Mouse (Mus musculus) neural tube, embryonic 14.5 days (tissue): Measurements from ENCODE around the gene Myom3. TPM values are rescaled to one million over a fixed set of nuclear protein-coding genes. Genes with fewer than 3 reads are reported as not detected.

ENCODE experiments used
- ATAC-seq: fragments of 200-750 bp; cut with Nextera tagmentation; 2 replicates; pipeline ENCODE4 v1.8.0; 2017; ENCODE audit warnings: low read depth, mild to moderate bottlenecking, moderate TSS enrichment, moderate library complexity
- H3K27ac ChIP-seq: fragments of 300-500 bp; sonication (generic); 2 replicates; pipeline ENCODE4 v1.5.1; 2014; ENCODE audit warnings: low read depth, mild to moderate bottlenecking, control low read depth, low read length, moderate library complexity, mixed read lengths
- H3K27me3 ChIP-seq: fragments of 300-500 bp; sonication (generic); 2 replicates; pipeline ENCODE4 v1.6.1; 2014; ENCODE audit warnings: low read length; ENCODE audit not compliant: control insufficient read depth, insufficient read depth
- H3K36me3 ChIP-seq: fragments of 300-500 bp; sonication (generic); 2 replicates; pipeline ENCODE4 v1.6.1; 2014; ENCODE audit warnings: low read length, mixed read lengths; ENCODE audit not compliant: control insufficient read depth, insufficient read depth
- H3K4me1 ChIP-seq: fragments of 300-500 bp; sonication (generic); 2 replicates; pipeline ENCODE4 v1.6.1; 2014; ENCODE audit warnings: low read length; ENCODE audit not compliant: control insufficient read depth, insufficient read depth
- H3K4me2 ChIP-seq: fragments of 300-500 bp; sonication (generic); 2 replicates; pipeline ENCODE4 v1.6.1; 2014; ENCODE audit warnings: mild to moderate bottlenecking, low read depth, low read length, control low read depth
- H3K4me3 ChIP-seq: fragments of 300-500 bp; sonication (generic); 2 replicates; pipeline ENCODE4 v1.5.1; 2014; ENCODE audit warnings: low read depth, low read length, control low read depth, mixed read lengths
- H3K9ac ChIP-seq: fragments of 300-500 bp; sonication (generic); replicated peaks from 2 replicates; pipeline ENCODE4 v1.6.1; 2014; ENCODE audit warnings: low read depth, mild to moderate bottlenecking, control low read depth, low read length, mixed read lengths
- H3K9me3 ChIP-seq: fragments of 300-500 bp; sonication (generic); 2 replicates; pipeline ENCODE4 v1.6.1; 2016; ENCODE audit warnings: low read length; ENCODE audit not compliant: control insufficient read depth
- WGBS: fragments of 180-500 bp; shearing (Covaris S2); extraction: QIAGEN DNeasy Blood & Tissue Kit; methylation state at CpG from one replicate; pipeline ENCODE4 v1.1.7; 2014; 5-methylcytosine and 5-hydroxymethylcytosine counted together
- polyA plus RNA-seq: library from polyadenylated mRNA; unstranded; fragments of >200 nt; fragmentation: Nextera tagmentation; extraction: Ambion mirVana; gene quantifications from 2 replicates; pipeline ENCODE4 v1.2.1, GENCODE M21; 2014

Myom3 gene
- polyA plus RNA-seq, 1 experiment from 2014 or later: 0.08 TPM

DNA sequence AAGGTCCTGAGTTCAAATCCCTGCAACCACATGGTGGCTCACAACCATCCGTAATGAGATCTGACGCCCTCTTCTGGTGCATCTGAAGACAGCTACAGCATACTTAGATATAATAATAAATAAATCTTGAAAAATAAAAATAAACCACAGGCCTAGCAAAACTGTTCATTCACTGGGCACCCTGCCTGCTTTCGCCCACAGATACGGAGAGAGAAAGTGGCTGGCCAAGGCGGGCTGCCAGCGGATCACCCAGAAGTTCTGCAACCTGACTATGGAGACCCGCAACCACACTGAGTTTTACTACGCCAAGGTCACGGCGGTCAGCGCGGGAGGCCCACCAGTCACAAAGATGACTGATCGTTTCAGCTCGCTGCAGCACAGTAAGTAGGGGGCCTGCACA lies 25.6 kb upstream of the Myom3 start:
- no peak for ATAC-seq
- no peaks in the 10 kb centered on the region for H3K9me3 ChIP-seq
- H3K27me3 ChIP-seq: no peaks in the 10 kb centered on the region
- H3K4me1 ChIP-seq: no peaks in the 10 kb centered on the region
- no peak overlapping the region for H3K4me3 ChIP-seq
- 98% methylated on average over 14 of the region's 14 CpGs for WGBS
- no peak overlapping the region for H3K4me2 ChIP-seq
- H3K36me3 ChIP-seq: no peaks in the 10 kb centered on the region
- no peak overlapping the region for H3K9ac ChIP-seq
- H3K27ac ChIP-seq: no peak overlapping the region

DNA sequence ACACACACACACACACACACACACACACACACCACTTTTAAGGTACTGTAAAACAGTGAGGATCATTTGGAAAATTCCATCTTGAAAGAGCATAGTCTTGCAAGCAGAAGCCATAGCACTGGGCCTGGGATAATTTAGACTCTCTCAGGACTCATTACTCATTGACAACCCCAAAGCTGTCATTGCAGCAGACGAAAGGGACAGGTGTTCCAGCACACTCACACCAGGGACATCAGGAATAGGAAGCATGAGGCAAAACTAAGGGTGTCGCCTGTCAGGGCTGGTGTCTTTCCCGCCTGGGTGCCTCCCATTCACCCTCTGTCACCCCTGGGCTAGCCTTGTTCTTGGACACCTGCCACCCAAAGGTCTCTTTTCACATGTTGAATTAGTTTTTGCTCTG lies 22.6 kb upstream of the Myom3 start:
- no peak overlapping the region for H3K9ac ChIP-seq
- H3K4me1 ChIP-seq: no peaks in the 10 kb centered on the region
- no peaks in the 10 kb centered on the region for H3K9me3 ChIP-seq
- H3K36me3 ChIP-seq: no peaks in the 10 kb centered on the region
- ATAC-seq: no peak
- H3K27ac ChIP-seq: no peak overlapping the region
- H3K27me3 ChIP-seq: no peaks in the 10 kb centered on the region
- no peak overlapping the region for H3K4me3 ChIP-seq
- WGBS: 67% methylated on average over 3 of the region's 3 CpGs
- no peak overlapping the region for H3K4me2 ChIP-seq

DNA sequence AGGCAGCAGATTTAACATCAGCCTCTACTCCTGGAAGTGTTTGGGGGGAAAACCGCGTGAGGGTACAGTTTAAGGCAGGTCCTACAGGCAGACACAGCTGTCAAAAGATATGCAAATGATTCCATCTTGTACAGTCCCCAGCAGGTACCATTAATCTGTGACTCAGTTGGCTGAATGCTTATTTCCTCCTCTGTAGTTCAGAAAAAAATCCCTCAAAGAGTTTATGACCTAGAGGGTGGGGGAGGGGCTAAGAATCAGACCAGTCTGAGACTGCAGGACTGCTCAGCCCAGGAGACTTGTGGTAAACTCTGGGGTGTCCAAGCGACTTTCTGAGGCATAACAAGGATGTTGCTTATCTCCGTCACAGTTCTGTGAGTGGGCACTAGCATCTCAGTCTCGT lies 21.3 kb upstream of the Myom3 start:
- no peaks in the 10 kb centered on the region for H3K36me3 ChIP-seq
- no peak for ATAC-seq

DNA sequence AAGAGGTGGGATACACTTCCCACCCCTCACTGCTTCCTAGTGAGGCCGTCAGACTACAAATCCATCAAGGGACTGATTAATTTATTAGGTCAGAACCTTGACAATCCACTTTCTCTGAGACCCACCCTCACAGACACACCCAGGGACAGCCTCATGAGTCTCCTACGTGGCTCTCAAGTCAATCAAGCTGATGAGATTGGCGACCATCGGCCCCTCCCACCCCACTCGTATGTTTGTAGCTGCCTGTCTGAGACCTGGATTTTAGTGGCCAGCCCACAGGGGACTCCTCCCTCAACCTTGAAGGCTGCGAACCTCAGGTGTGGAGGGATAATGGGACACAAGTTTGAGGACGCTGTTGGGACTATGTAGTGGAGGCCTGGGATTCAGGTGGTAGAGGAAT lies 20.4 kb upstream of the Myom3 start:
- Histone ChIP-seq H3K27ac (no peak overlapping the region), H3K4me2 (no peak overlapping the region), H3K4me3 (no peak overlapping the region), H3K27me3 (no peaks in the 10 kb centered on the region), H3K4me1 (no peaks in the 10 kb centered on the region), H3K9ac (no peak overlapping the region), H3K36me3 (no peaks in the 10 kb centered on the region), H3K9me3 (no peaks in the 10 kb centered on the region)
- ATAC-seq: no peak
- 56% methylated on average over 7 of the region's 7 CpGs for WGBS

More for the DNA sequence above, 21.3 kb upstream of the Myom3 start:
- Histone ChIP-seq H3K4me1 (no peaks in the 10 kb centered on the region), H3K9ac (no peak overlapping the region), H3K4me3 (no peak overlapping the region), H3K27ac (no peak overlapping the region), H3K4me2 (no peak overlapping the region), H3K27me3 (no peaks in the 10 kb centered on the region), H3K9me3 (no peaks in the 10 kb centered on the region)
- WGBS: 58% methylated on average over 5 of the region's 5 CpGs

DNA sequence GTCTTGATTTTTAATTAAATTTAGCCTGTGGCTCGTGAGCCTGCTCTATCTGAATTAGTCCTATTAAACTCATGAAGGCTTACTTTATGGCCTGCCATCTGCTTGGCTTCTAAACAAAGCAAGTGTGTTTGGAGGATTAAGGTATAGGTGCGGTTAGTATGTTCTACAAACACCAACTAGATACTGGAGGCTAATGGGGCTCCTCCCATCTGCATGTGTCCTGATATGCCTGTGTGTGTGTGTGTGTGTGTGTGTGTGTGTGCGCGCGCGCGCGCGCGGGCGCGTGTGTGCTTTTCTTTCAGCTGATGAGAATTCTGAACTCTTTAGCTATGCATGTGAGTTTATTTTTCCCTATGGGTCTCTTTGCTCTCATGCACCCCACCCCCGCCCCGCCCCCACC lies 19.8 kb upstream of the Myom3 start:
- H3K4me1 ChIP-seq: no peaks in the 10 kb centered on the region
- 80% methylated on average over 14 of the region's 14 CpGs for WGBS
- ATAC-seq: no peak

DNA sequence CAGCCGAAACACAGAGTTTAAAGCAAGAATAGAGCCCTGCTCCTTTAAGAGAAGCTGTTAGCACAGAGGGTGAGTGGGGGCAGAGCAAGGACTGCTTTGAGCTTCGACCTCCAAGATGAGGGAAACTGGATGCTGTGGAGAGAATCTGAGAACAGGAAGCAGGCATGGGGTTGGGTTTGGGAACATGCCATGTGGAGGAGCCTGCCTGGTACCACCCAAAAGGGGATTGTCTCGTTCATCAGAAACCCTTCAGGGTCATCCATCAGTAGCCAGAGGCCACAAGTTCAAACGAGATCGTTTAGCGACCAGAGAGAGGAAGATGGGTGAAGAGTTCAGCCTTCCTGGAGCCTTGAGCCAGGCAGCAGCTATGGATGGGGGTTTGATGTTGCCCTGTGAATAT lies 16.0 kb upstream of the Myom3 start:
- no peaks in the 10 kb centered on the region for H3K4me1 ChIP-seq
- no peaks in the 10 kb centered on the region for H3K27me3 ChIP-seq
- no peak for ATAC-seq
- no peak overlapping the region for H3K4me3 ChIP-seq
- WGBS: 46% methylated on average over 6 of the region's 6 CpGs
- H3K36me3 ChIP-seq: no peaks in the 10 kb centered on the region
- no peaks in the 10 kb centered on the region for H3K9me3 ChIP-seq
- no peak overlapping the region for H3K9ac ChIP-seq
- H3K4me2 ChIP-seq: no peak overlapping the region
- no peak overlapping the region for H3K27ac ChIP-seq

More for the DNA sequence above, 19.8 kb upstream of the Myom3 start:
- no peak overlapping the region for H3K4me2 ChIP-seq
- H3K9ac ChIP-seq: no peak overlapping the region
- no peaks in the 10 kb centered on the region for H3K9me3 ChIP-seq
- H3K27me3 ChIP-seq: no peaks in the 10 kb centered on the region
- H3K4me3 ChIP-seq: no peak overlapping the region
- no peak overlapping the region for H3K27ac ChIP-seq
- H3K36me3 ChIP-seq: no peaks in the 10 kb centered on the region

DNA sequence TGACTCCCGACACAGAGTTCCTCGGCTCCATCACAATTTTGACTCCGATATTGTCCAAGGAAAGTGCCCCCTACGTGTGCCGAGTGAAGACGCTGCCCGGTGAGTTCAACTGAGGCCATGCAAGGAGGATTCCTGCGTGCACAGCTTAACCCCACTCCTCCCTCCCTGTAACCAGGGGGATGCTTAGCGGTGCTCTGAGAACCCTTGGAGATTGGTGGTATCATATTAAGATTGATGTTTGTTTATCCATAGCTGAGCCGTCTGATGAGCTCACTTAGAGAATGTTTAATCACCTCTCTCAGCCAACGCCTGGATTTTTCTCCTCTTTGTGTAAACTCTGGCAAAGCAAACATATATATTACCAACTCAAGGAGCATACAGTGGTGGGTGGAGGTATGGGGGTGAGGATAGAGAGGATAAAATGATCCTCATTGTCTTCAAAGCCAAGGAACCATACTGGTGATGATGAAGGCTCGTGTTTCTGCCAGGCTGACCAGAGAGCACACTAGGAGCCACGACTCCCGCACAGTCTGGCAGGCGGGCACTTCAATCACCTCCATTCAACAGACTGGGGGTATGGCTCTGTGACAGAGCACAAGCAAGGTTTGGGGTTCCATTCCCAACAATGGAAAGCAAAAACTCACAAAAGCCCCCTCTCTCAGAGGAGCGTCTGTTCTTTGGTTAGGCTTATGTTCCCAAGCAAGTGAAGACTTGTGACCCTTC lies 14.6 kb upstream of the Myom3 start:
- 66% methylated on average over 16 of the region's 16 CpGs for WGBS
- no peak overlapping the region for H3K4me3 ChIP-seq
- no peak for ATAC-seq

DNA sequence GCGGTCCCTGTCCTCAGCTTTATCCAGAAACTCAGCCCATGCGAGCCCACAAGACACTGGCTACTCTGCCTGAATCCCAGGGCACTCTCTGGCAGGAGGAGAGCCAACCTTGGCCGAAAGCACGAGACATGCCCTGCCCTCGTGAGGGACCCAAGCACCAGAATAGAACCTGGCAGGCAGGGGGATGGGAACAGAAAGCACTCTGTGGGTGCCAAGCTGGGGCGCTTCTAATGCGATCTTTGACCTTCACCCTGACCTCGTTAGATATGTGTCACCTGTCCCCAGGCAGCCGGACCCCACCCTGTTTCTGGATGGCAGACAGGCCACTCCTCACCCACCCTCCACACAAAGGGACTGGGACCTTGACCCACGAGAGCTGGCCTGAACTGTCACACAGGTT lies 13.9 kb upstream of the Myom3 start:
- 83% methylated on average over 10 of the region's 10 CpGs for WGBS

More for the DNA sequence above, 14.6 kb upstream of the Myom3 start:
- Histone ChIP-seq H3K9ac (no peak overlapping the region), H3K27ac (no peak overlapping the region), H3K9me3 (no peaks in the 10 kb centered on the region), H3K4me2 (no peak overlapping the region), H3K36me3 (no peaks in the 10 kb centered on the region), H3K4me1 (no peaks in the 10 kb centered on the region), H3K27me3 (no peaks in the 10 kb centered on the region)

DNA sequence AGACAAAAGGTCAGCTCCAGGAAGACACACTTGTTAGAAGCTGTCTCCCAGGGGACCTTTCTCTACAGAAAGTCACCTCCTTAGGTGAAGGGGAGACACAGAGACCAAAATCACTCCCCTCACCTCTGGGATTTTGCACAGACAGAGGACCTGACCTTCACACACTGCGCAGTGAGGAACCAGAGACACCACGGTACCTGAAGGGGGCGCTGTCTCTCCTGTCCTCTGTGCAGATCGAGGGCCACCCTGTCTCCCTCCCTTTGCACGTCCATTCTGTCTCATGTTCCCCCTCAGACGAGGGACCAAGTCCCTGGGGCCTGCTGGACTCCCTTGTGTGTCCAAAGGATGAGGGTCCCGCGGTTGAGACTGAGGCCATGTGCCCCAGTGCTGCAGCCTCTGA lies 8.6 kb upstream of the Myom3 start:
- Histone ChIP-seq H3K4me3 (no peak overlapping the region), H3K4me1 (no peaks in the 10 kb centered on the region), H3K27me3 (no peaks in the 10 kb centered on the region), H3K36me3 (no peaks in the 10 kb centered on the region), H3K27ac (no peak overlapping the region), H3K9me3 (no peaks in the 10 kb centered on the region), H3K4me2 (no peak overlapping the region), H3K9ac (no peak overlapping the region)
- 80% methylated on average over 8 of the region's 8 CpGs for WGBS
- no peak for ATAC-seq

More for the DNA sequence above, 13.9 kb upstream of the Myom3 start:
- H3K36me3 ChIP-seq: no peaks in the 10 kb centered on the region
- no peak for ATAC-seq
- no peak overlapping the region for H3K4me2 ChIP-seq
- no peaks in the 10 kb centered on the region for H3K27me3 ChIP-seq
- H3K9me3 ChIP-seq: no peaks in the 10 kb centered on the region
- H3K4me3 ChIP-seq: no peak overlapping the region
- no peaks in the 10 kb centered on the region for H3K4me1 ChIP-seq
- H3K27ac ChIP-seq: no peak overlapping the region
- H3K9ac ChIP-seq: no peak overlapping the region
